Mouse (Mus musculus): ENCODE measurements at regions not wholly inside any gene's neighbourhood (a gene's known extent, or its start where the extent isn't known, plus 50 kb on each side); places are given as distances from the start of the nearest gene placed in this dataset.

- no peak for TF ChIP-seq CTCF (IDR thresholded peaks at IDR 0.05)
- no peak for TF ChIP-seq EP300 (IDR thresholded peaks at IDR 0.05)
Measured at GRCm38 (mm10) chr8:91922211-91922874, 120.5 kb upstream of the Irx3 start.

Measured in lung, postnatal 0 days (tissue).